Mouse (Mus musculus) heart, embryonic 10.5 days (tissue): ENCODE measurements around the gene Jpt2. TPM values are rescaled to one million over a fixed set of nuclear protein-coding genes. Genes with fewer than 3 reads are reported as not detected.
A peak's percentile ranks its signal among the peaks of the same experiment; 100 is the strongest.

ENCODE experiments used
- DNase-seq: peaks from one replicate; pipeline ENCODE4 v3.0.0-alpha.2; 2017; ENCODE audit warnings: low spot score
- H3K27ac ChIP-seq: fragments of 300-500 bp; sonication (generic); 2 replicates; pipeline ENCODE4 v1.5.1; 2016; ENCODE audit warnings: mild to moderate bottlenecking
- H3K27me3 ChIP-seq: fragments of 300-500 bp; sonication (generic); 2 replicates; pipeline ENCODE4 v1.6.1; 2016; ENCODE audit warnings: mild to moderate bottlenecking; ENCODE audit not compliant: poor library complexity, insufficient read depth, severe bottlenecking
- H3K36me3 ChIP-seq: fragments of 300-500 bp; sonication (generic); 2 replicates; pipeline ENCODE4 v1.6.1; 2016; ENCODE audit warnings: mild to moderate bottlenecking, moderate library complexity
- H3K4me1 ChIP-seq: fragments of 300-500 bp; sonication (generic); 2 replicates; pipeline ENCODE4 v1.6.1; 2016; ENCODE audit warnings: mild to moderate bottlenecking
- H3K4me3 ChIP-seq: fragments of 300-500 bp; sonication (generic); 2 replicates; pipeline ENCODE4 v1.5.1; 2016; ENCODE audit warnings: mild to moderate bottlenecking, moderate library complexity
- H3K9me3 ChIP-seq: fragments of 300-500 bp; sonication (generic); 2 replicates; pipeline ENCODE4 v1.6.1; 2016; ENCODE audit warnings: mild to moderate bottlenecking, moderate library complexity
- WGBS: fragments of 180-500 bp; shearing (Covaris S2); methylation state at CpG from one replicate; pipeline ENCODE4 v1.1.7; 2016; 5-methylcytosine and 5-hydroxymethylcytosine counted together
- polyA plus RNA-seq: library from polyadenylated mRNA; unstranded; fragments of >200 nt; fragmentation: Nextera tagmentation; extraction: Ambion mirVana; gene quantifications from 2 replicates; pipeline ENCODE4 v1.2.1, GENCODE M21; 2016

Gene Jpt2
- polyA plus RNA-seq, 1 experiment from 2014 or later, result 255 TPM

DNA sequence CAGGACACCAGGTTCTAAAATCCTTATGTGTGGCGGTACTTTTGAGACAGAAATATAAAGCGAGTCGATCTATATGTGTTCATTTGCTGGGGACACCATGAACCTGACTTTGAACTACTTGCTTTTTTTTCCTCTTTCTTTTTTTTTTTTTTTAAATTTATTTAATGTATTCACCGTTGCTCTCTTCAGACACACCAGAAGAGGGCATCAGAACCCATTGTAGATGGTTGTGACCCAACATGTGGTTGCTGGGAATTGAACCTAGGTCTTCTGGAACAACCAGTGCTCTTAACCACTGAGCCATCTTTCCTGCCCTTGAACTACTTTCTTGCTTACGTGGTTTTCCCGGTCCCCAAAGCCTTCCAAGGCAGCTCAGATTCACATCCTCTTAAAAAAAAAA, 23.2 kb downstream of the Jpt2 start:
- no peak for DNase-seq
- 41% methylated on average over 6 of the region's 6 CpGs for WGBS
- Histone ChIP-seq H3K4me1 (peaks cover 18% of the 10 kb centered on the region), H3K27ac (peak overlapping the region; percentile 86), H3K27me3 (no peaks in the 10 kb centered on the region), H3K4me3 (peak overlapping the region; percentile 85), H3K36me3 (peaks cover 13% of the 10 kb centered on the region; the same call in 1 of the 2 replicates), H3K9me3 (no peaks in the 10 kb centered on the region)

DNA sequence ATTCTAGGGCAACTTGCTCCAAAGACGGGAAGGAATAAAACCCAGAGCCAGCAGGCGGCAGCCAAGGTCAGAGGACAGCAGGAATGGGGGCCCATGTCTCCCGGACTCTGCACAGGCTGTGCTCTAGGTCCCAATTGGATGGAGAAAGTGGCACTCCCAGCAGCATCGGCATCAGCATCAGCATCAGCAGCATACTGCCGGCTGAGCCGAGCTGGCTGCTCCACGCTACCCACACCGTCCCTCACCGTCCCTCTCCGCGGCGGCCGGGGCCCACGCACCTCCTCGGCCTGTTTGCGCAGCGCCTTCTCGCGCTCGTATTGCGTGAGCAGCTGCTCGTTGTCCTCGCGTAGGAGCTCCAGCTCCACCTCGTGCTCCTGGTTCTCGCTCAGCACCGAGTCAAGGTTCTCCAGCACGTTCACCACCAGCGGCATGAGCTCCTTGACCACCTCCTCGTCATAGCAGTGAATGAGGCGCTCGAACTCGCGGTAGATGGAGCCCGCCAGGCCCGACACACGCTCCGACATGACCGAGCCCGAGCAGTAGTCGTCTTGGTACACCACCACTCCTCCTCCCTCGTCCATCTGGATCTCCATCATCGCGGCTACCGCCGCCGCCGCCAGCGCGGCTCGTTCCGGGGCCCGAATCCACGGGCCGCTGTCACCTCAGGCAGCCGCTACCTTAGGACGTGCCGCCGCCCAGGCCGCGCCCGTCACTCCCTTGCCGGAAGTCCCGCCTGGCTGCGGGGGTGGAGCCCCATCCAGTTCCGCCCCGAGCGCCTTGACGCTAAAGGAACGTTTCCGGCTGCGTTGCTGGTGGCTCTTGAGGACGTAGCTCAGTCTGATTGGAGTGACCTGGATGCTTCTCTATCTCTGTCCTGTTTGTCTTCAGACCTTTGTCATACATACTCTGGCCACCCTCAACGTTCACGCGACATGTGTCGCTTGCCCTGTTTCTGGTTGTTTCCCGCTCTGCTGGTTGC, 23.9 kb downstream of the Jpt2 start, which contains the start of gene Mapk8ip3:
Mapk8ip3 (minus strand) TSS at position 719 of the 979 bp plus-strand sequence.
- peaks cover 17% of the 10 kb centered on the region for H3K36me3 ChIP-seq
- H3K4me3 ChIP-seq, result peak within 1 kb of the TSS; percentile 85
- no peaks in the 10 kb centered on the region for H3K27me3 ChIP-seq
- DNase-seq, result peak; percentile 98
- under 1% methylated on average over 78 of the region's 78 CpGs for WGBS
- peaks cover 18% of the 10 kb centered on the region for H3K4me1 ChIP-seq
- H3K27ac ChIP-seq, result peak within 1 kb of the TSS; percentile 86
- no peaks in the 10 kb centered on the region for H3K9me3 ChIP-seq

DNA sequence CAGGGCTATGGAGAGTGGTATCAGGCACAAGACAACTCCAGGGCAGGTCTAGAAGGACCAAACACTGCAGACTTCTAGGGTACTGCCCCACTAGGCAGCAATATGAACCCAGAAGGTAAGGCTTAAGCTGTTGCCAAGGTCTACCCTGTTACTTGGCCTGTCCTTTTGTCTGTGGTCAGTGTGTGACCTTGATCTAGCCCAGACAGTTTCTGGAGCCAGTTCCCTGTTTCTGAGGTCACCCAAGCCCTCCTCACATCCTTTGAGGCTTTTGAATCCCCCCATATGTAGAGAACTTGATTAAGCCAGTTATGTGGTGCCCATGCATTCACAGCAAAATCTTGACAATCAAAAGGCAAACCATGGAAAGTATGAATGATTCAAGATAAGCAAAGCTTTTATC, 24.8 kb downstream of the Jpt2 start:
- Histone ChIP-seq H3K27me3 (no peaks in the 10 kb centered on the region), H3K27ac (peak overlapping the region; percentile 86), H3K9me3 (no peaks in the 10 kb centered on the region), H3K4me1 (peaks cover 18% of the 10 kb centered on the region), H3K36me3 (peaks cover 13% of the 10 kb centered on the region), H3K4me3 (peak overlapping the region; percentile 85)
- DNase-seq, result no peak

GRCm38 (mm10) chr17:24934926-24935325, 25.6 kb downstream of the Jpt2 start:
- peak overlapping the region; percentile 85 for H3K4me3 ChIP-seq
- no peak for DNase-seq
- peaks cover 18% of the 10 kb centered on the region for H3K4me1 ChIP-seq
- H3K27ac ChIP-seq, result 0 out of 2 replicates have a peak overlapping the region, but pooled peaks have one; percentile 31
- peaks cover 13% of the 10 kb centered on the region for H3K36me3 ChIP-seq
- 40% methylated on average over 4 of the region's 4 CpGs for WGBS
- no peaks in the 10 kb centered on the region for H3K9me3 ChIP-seq
- H3K27me3 ChIP-seq, result no peaks in the 10 kb centered on the region

DNA sequence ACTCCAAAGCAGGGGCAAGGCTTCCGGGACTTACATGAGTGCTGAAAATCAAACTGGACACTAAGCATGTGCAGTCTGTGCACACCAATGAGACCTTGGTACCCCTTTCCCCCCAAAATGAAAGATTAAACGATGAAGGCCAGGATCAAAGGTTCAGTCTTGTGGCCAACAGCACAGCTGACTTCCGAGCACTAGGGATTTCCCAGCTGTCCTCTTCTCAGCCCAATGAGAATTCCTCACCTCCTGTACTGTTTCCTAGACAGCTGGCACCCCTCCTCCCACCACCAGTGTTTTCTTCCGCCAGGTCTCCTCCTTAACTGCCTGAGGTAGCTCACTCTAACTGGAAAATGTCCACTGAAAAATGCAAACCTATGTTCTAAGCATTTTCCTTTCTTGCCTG, 27.3 kb downstream of the Jpt2 start:
- no peak for DNase-seq
- H3K4me1 ChIP-seq, result peaks cover 18% of the 10 kb centered on the region
- H3K27me3 ChIP-seq, result no peaks in the 10 kb centered on the region
- H3K27ac ChIP-seq, result no peak overlapping the region
- H3K9me3 ChIP-seq, result no peaks in the 10 kb centered on the region
- 87% methylated on average over 4 of the region's 4 CpGs for WGBS
- no peak overlapping the region for H3K4me3 ChIP-seq
- peaks cover 14% of the 10 kb centered on the region for H3K36me3 ChIP-seq

- peaks cover 21% of the 10 kb centered on the region for H3K36me3 ChIP-seq
- H3K9me3 ChIP-seq, result no peaks in the 10 kb centered on the region
- peaks cover 18% of the 10 kb centered on the region for H3K4me1 ChIP-seq
- H3K27ac ChIP-seq, result no peak overlapping the region
- 96% methylated on average over 4 of the region's 4 CpGs for WGBS
- no peaks in the 10 kb centered on the region for H3K27me3 ChIP-seq
- H3K4me3 ChIP-seq, result no peak overlapping the region
- no peak for DNase-seq
These were observed 28.1 kb downstream of the Jpt2 start for GRCm38 (mm10) chr17:24932431-24932830.

DNA sequence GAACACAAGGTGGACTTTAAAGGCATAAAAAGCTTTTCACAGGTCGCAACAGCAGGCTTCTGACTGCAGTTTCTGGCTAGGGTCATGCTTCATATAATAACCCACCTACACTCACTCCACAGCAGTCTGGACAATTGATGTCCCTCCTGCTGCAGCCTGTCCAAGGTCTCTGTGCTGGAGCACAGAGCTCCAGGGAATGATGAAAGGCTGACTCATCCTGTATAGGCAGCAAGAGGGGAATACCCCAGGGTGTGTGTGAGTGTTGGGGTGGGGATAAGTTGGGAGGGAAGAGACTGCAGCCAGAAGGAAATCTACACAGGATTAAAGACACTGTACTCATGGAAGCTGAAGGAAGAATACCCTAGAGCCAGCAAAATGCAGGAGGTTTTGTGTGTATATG, 31.0 kb downstream of the Jpt2 start:
- Histone ChIP-seq H3K27ac (no peak overlapping the region), H3K9me3 (no peaks in the 10 kb centered on the region), H3K27me3 (no peaks in the 10 kb centered on the region), H3K4me1 (peaks cover 4% of the 10 kb centered on the region; the same call in 1 of the 2 replicates), H3K36me3 (peaks cover 50% of the 10 kb centered on the region), H3K4me3 (no peak overlapping the region)
- 82% methylated on average over 1 of the region's 1 CpGs for WGBS
- no peak for DNase-seq

GRCm38 (mm10) chr17:24923246-24923645, 37.2 kb downstream of the Jpt2 start:
- H3K9me3 ChIP-seq, result no peaks in the 10 kb centered on the region
- WGBS, result 96% methylated on average over 1 of the region's 1 CpGs
- peaks cover 100% of the 10 kb centered on the region for H3K36me3 ChIP-seq
- no peaks in the 10 kb centered on the region for H3K27me3 ChIP-seq
- no peak for DNase-seq
- H3K4me1 ChIP-seq, result no peaks in the 10 kb centered on the region
- no peak overlapping the region for H3K27ac ChIP-seq
- no peak overlapping the region for H3K4me3 ChIP-seq

DNA sequence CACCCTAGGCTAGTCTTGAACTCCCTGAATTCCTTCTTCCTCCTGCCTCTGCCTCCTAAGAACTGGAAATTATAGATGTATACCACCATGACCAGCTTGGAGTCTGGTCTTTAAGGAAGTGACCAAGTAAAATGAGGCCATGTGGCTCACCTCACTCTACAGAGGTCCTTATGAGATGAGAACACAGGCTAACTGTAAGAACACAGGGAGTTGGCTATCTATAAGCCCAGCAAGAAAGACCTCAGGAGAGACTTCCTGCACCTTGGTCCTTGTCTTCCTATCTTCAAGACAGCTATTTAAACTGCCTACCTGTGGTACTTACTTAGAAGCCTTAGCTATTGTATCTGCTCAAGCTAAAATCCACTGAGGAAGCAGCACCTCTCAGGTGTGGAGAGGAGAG, 46.5 kb downstream of the Jpt2 start:
- Histone ChIP-seq H3K27me3 (no peaks in the 10 kb centered on the region), H3K36me3 (peaks cover 99% of the 10 kb centered on the region), H3K4me1 (no peaks in the 10 kb centered on the region), H3K9me3 (no peaks in the 10 kb centered on the region), H3K4me3 (no peak overlapping the region), H3K27ac (no peak overlapping the region)
- no peak for DNase-seq

DNA sequence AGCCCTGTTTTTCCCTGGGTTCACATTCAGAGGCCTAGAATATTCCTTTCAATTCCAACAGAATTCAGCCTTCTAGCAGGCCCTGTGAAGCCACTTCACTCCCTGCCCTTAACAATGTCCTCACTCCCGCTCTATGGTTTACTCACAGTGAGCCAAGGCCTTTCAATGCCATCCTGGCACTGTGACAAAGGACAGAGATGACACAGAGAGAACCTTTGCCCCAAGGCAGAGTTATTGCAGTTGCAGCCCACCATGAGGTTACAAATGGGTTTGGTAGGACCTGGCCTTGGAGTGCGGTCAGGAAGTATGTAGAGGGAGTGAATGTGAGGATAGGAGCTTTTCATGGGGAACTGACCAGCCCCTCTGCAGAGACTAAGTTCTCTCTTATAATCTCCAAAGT, 52.9 kb downstream of the Jpt2 start:
- no peaks in the 10 kb centered on the region for H3K9me3 ChIP-seq
- H3K27me3 ChIP-seq, result no peaks in the 10 kb centered on the region
- no peak for DNase-seq
- WGBS, result 92% methylated on average over 2 of the region's 2 CpGs
- peaks cover 100% of the 10 kb centered on the region for H3K36me3 ChIP-seq
- peaks cover 2% of the 10 kb centered on the region; the same call in 1 of the 2 replicates for H3K4me1 ChIP-seq
- H3K27ac ChIP-seq, result no peak overlapping the region
- no peak overlapping the region for H3K4me3 ChIP-seq

GRCm38 (mm10) chr17:24903767-24904166, 56.7 kb downstream of the Jpt2 start:
- Histone ChIP-seq H3K9me3 (no peaks in the 10 kb centered on the region), H3K4me3 (no peak overlapping the region), H3K27ac (no peak overlapping the region), H3K27me3 (no peaks in the 10 kb centered on the region), H3K4me1 (peaks cover 9% of the 10 kb centered on the region; the same call in 1 of the 2 replicates), H3K36me3 (peaks cover 100% of the 10 kb centered on the region)
- 94% methylated on average over 9 of the region's 9 CpGs for WGBS
- no peak for DNase-seq

DNA sequence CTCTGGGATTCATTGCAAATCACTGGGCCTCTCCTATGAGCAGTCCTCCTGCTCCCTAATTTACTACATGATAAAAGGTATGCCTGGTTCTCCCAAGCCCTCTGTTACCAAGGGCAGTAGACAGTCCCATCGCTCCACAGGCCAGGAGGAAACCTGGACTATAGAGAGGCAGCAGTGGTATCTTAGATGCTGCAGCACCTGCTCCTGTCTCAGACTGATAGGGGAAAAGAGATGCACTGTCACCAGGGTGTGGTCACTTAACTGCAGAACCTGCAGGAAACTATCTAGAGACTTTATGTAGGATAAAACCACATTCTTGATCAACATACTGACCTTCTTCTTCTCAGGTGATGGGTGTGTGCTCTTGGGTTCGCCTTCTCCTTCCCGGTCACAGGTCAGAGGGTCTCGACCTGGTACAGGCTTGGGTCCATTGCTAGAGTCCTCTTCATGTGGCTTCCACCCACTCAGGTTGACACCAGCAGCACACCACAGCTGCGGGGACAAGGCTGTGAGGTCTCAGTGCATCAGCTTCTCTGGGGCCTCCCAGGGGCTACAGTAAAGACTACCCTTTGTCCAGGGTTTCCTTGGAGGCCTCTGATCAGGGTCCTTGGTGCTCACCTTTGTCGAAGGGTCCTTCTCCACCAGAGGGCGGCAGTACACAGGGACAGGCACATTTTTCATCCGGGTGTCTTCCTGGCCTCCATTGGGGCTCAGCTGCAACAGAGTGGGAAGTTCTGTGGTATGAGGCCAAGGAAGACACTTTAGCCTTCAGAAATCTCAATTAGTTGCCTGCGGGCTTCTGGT, 57.6 kb downstream of the Jpt2 start:
- 74% methylated on average over 9 of the region's 9 CpGs for WGBS
- Histone ChIP-seq H3K4me3 (no peak overlapping the region), H3K36me3 (peaks cover 100% of the 10 kb centered on the region), H3K4me1 (peaks cover 14% of the 10 kb centered on the region), H3K27me3 (no peaks in the 10 kb centered on the region), H3K9me3 (no peaks in the 10 kb centered on the region), H3K27ac (peak overlapping the region; percentile 52; the same call in 1 of the 2 replicates)
- peak; percentile 86 for DNase-seq

GRCm38 (mm10) chr17:24902124-24902523, 58.4 kb downstream of the Jpt2 start:
- H3K27me3 ChIP-seq, result no peaks in the 10 kb centered on the region
- no peak overlapping the region for H3K4me3 ChIP-seq
- DNase-seq, result no peak
- peaks cover 100% of the 10 kb centered on the region for H3K36me3 ChIP-seq
- no peaks in the 10 kb centered on the region for H3K9me3 ChIP-seq
- H3K27ac ChIP-seq, result no peak overlapping the region
- peaks cover 22% of the 10 kb centered on the region for H3K4me1 ChIP-seq
- 91% methylated on average over 5 of the region's 5 CpGs for WGBS
